Mouse (Mus musculus): ENCODE results near the gene Ltbp1. TPM values are rescaled to one million over a fixed set of nuclear protein-coding genes. Genes with fewer than 3 reads are reported as not detected.

The Ltbp1 gene
- polyA plus RNA-seq, 1 experiment from 2014 or later = 2.1 TPM

- H3K4me2 ChIP-seq (ENCODE audit: low read depth, low read length) = no peak overlapping the region
- no peak overlapping the region for H3K27ac ChIP-seq (ENCODE audit: low read length)
- 63% methylated on average over 24 of the region's 24 CpGs for WGBS (ENCODE audit: insufficient replicate concordance)
- H3K9ac ChIP-seq (ENCODE audit: low read depth, low read length) = no peak overlapping the region
- H3K9me3 ChIP-seq (replicated peaks; ENCODE audit: control insufficient read depth, low read length) = no peaks in the 10 kb centered on the region
- H3K4me3 ChIP-seq (ENCODE audit: low read depth, low read length) = no peak overlapping the region
- ATAC-seq (ENCODE audit: low read depth) = 0 out of 2 replicates have a peak, but pooled peaks have one; percentile 21
- H3K4me1 ChIP-seq (ENCODE audit: control insufficient read depth, low read depth, low read length) = no peaks in the 10 kb centered on the region
- no peaks in the 10 kb centered on the region for H3K27me3 ChIP-seq (ENCODE audit: control insufficient read depth, insufficient read depth, low read depth, low read length)
- H3K36me3 ChIP-seq (ENCODE audit: control insufficient read depth, insufficient read depth) = no peaks in the 10 kb centered on the region
Measured at GRCm38 (mm10) chr17:75177920-75178867, 172.8 kb downstream of the Ltbp1 start.

GRCm38 (mm10) chr17:75179001-75179400, 173.6 kb downstream of the Ltbp1 start:
- H3K4me3 ChIP-seq (ENCODE audit: low read depth, low read length) = no peak overlapping the region
- 55% methylated on average over 8 of the region's 8 CpGs for WGBS (ENCODE audit: insufficient replicate concordance)
- no peaks in the 10 kb centered on the region for H3K9me3 ChIP-seq (replicated peaks; ENCODE audit: control insufficient read depth, low read length)
- no peaks in the 10 kb centered on the region for H3K36me3 ChIP-seq (ENCODE audit: control insufficient read depth, insufficient read depth)
- H3K27ac ChIP-seq (ENCODE audit: low read length) = no peak overlapping the region
- H3K4me2 ChIP-seq (ENCODE audit: low read depth, low read length) = no peak overlapping the region
- no peak overlapping the region for H3K9ac ChIP-seq (ENCODE audit: low read depth, low read length)
- H3K4me1 ChIP-seq (ENCODE audit: control insufficient read depth, low read depth, low read length) = no peaks in the 10 kb centered on the region
- no peaks in the 10 kb centered on the region for H3K27me3 ChIP-seq (ENCODE audit: control insufficient read depth, insufficient read depth, low read depth, low read length)
- no peak for ATAC-seq (ENCODE audit: low read depth)

DNA sequence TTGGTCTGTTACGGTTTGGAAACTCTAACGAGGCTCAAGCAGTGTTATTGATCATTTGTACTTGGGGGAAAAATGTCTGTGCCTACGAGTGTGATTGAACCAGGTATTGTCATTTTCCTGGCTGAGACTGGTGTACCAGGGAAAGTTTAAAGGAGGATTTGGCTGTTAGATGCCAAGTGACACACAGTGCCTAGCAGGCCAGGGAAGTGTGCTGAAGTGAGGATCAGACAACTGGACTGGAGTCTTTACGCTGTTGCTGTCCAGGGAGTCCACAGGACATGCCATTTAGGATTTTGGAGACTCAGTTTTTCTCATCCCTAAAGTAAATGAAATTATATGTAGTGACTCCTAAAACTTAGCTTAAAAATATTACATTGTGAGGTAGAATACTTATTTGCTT, 174.9 kb downstream of the Ltbp1 start:
- no peak overlapping the region for H3K27ac ChIP-seq (ENCODE audit: low read length)
- H3K27me3 ChIP-seq (ENCODE audit: control insufficient read depth, insufficient read depth, low read depth, low read length) = no peaks in the 10 kb centered on the region
- ATAC-seq (ENCODE audit: low read depth) = no peak
- H3K4me1 ChIP-seq (ENCODE audit: control insufficient read depth, low read depth, low read length) = no peaks in the 10 kb centered on the region
- no peaks in the 10 kb centered on the region for H3K9me3 ChIP-seq (replicated peaks; ENCODE audit: control insufficient read depth, low read length)
- no peak overlapping the region for H3K4me2 ChIP-seq (ENCODE audit: low read depth, low read length)
- H3K4me3 ChIP-seq (ENCODE audit: low read depth, low read length) = no peak overlapping the region
- 71% methylated on average over 4 of the region's 4 CpGs for WGBS (ENCODE audit: insufficient replicate concordance)
- H3K36me3 ChIP-seq (ENCODE audit: control insufficient read depth, insufficient read depth) = no peaks in the 10 kb centered on the region
- no peak overlapping the region for H3K9ac ChIP-seq (ENCODE audit: low read depth, low read length)

GRCm38 (mm10) chr17:75180956-75181588, 175.7 kb downstream of the Ltbp1 start:
- Histone ChIP-seq H3K9me3 (replicated peaks; ENCODE audit: control insufficient read depth, low read length) (no peaks in the 10 kb centered on the region), H3K27me3 (ENCODE audit: control insufficient read depth, insufficient read depth, low read depth, low read length) (no peaks in the 10 kb centered on the region), H3K27ac (ENCODE audit: low read length) (no peak overlapping the region), H3K36me3 (ENCODE audit: control insufficient read depth, insufficient read depth) (no peaks in the 10 kb centered on the region), H3K4me3 (ENCODE audit: low read depth, low read length) (no peak overlapping the region), H3K4me2 (ENCODE audit: low read depth, low read length) (no peak overlapping the region), H3K4me1 (ENCODE audit: control insufficient read depth, low read depth, low read length) (no peaks in the 10 kb centered on the region), H3K9ac (ENCODE audit: low read depth, low read length) (no peak overlapping the region)
- ATAC-seq (ENCODE audit: low read depth) = no peak
- WGBS (ENCODE audit: insufficient replicate concordance) = 60% methylated on average over 12 of the region's 12 CpGs

DNA sequence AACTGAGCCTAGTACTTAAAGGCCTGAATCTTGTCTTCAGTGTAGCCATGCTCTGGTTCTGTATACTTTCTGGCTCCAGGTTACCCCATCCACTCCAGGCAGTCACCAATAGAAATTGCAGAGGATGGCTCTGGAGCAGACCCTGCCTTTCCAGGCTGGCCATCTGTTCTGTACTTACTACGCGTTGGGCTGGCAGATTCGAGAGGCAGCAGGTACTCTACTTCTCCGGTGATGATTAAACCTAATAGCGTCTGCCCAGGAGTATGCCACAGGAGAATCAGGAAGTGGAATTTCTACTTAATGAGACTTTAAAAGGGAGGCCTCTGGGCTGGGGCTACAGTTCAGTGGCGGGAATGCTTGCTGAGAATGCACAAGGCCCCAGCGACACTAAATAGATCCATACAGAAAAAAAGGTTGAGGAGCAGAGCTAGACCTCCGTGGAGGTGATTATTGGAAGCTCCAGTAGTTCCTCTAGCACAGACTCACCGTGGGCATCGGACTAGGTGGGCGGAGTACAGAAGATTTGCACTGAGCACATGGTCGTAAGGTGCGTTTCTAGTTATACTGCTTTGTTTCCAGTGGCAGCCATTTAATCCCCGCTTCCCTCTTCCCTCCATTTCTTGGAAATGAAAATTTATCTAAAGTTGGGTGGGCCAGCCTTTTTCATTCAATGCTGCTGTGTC, 177.1 kb downstream of the Ltbp1 start:
- Histone ChIP-seq H3K9ac (ENCODE audit: low read depth, low read length) (no peak overlapping the region), H3K4me3 (ENCODE audit: low read depth, low read length) (no peak overlapping the region), H3K4me1 (ENCODE audit: control insufficient read depth, low read depth, low read length) (no peaks in the 10 kb centered on the region), H3K27me3 (ENCODE audit: control insufficient read depth, insufficient read depth, low read depth, low read length) (no peaks in the 10 kb centered on the region), H3K27ac (ENCODE audit: low read length) (no peak overlapping the region), H3K36me3 (ENCODE audit: control insufficient read depth, insufficient read depth) (no peaks in the 10 kb centered on the region), H3K4me2 (ENCODE audit: low read depth, low read length) (no peak overlapping the region), H3K9me3 (replicated peaks; ENCODE audit: control insufficient read depth, low read length) (no peaks in the 10 kb centered on the region)
- no peak for ATAC-seq (ENCODE audit: low read depth)
- WGBS (ENCODE audit: insufficient replicate concordance) = 81% methylated on average over 14 of the region's 14 CpGs

DNA sequence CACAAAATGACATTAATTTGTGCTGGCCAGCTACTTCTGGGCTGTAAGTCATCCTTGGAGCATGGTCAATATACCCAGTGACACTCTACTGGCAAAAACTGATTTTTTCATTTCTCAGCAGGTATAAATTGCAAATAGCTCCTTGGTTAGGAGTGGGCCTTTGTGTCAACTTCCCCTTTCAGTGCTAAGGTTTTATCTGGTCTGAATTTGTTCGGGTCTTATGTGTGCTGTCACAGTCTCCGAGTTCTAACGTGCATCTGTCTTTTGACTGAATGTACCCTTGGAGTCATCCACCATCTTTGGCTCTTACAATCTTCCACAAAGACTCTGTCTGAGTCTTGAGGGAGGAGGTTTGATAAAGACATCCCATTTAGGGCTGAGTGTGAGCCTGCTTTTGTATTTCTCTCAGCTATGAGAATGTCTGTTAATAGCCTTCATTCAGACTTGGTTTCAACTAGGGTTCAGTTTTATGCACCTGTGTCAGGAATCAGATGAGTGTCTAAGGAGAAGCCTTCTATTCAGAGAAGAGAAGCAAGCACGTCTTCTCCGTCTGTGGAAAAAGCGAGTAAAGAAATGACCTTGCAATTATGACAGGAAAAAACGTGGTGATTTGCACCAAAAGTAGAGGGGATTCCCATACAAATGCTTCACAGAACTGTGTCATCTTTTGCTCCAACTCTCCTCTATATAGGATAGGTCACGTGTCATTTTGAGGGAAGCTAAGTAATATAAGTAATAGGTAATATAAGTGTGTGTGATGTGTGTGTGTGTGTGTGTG, 181.6 kb downstream of the Ltbp1 start:
- no peaks in the 10 kb centered on the region for H3K4me1 ChIP-seq (ENCODE audit: control insufficient read depth, low read depth, low read length)
- no peaks in the 10 kb centered on the region for H3K9me3 ChIP-seq (replicated peaks; ENCODE audit: control insufficient read depth, low read length)
- no peak overlapping the region for H3K4me2 ChIP-seq (ENCODE audit: low read depth, low read length)
- no peaks in the 10 kb centered on the region for H3K27me3 ChIP-seq (ENCODE audit: control insufficient read depth, insufficient read depth, low read depth, low read length)
- whole genome bisulfite sequencing (ENCODE audit: insufficient replicate concordance) = 55% methylated on average over 8 of the region's 8 CpGs
- no peak for ATAC-seq (ENCODE audit: low read depth)
- H3K4me3 ChIP-seq (ENCODE audit: low read depth, low read length) = no peak overlapping the region
- no peak overlapping the region for H3K27ac ChIP-seq (ENCODE audit: low read length)
- no peak overlapping the region for H3K9ac ChIP-seq (ENCODE audit: low read depth, low read length)
- H3K36me3 ChIP-seq (ENCODE audit: control insufficient read depth, insufficient read depth) = no peaks in the 10 kb centered on the region

DNA sequence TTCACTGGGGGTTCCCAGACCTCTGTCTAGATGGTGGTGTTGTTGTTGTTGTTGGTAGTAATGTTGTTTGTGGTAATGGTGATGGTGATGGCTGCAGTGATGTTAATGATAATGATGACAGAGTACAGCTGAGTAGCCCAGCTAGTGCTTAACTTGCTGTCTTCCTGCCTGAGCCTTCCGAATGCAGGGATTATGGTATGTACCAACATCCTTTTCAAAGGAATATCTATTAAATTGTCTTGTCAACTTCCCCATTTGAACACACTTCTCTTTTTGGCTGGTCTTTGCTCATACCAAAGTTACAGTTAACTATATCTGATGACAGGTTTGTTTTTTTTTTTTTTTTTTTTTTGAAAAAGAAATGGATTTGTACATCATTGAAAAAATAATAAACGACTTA, 191.6 kb downstream of the Ltbp1 start:
- no peaks in the 10 kb centered on the region for H3K9me3 ChIP-seq (replicated peaks; ENCODE audit: control insufficient read depth, low read length)

DNA sequence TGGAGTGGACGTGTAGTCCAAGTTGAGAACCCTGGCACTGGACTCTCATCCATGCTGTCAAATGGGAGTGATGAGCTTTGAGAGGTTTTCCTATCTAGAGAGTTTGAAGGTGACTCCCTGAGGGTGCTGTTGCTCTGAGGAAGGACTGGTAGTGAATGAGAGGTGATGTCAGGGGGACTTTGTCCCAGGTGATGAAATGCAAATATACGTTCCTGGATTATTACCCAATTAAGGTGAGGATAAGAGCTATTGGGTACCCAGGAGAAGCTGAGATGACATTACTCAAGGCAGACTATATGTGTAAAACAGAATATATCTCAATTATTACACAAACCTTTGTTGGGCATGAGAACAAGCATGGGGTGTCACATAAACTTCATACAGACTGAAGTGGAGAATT, 193.4 kb downstream of the Ltbp1 start:
- Histone ChIP-seq H3K9me3 (replicated peaks; ENCODE audit: control insufficient read depth, low read length) (no peaks in the 10 kb centered on the region), H3K27me3 (ENCODE audit: control insufficient read depth, insufficient read depth, low read depth, low read length) (no peaks in the 10 kb centered on the region), H3K36me3 (ENCODE audit: control insufficient read depth, insufficient read depth) (no peaks in the 10 kb centered on the region), H3K4me3 (ENCODE audit: low read depth, low read length) (no peak overlapping the region), H3K9ac (ENCODE audit: low read depth, low read length) (no peak overlapping the region), H3K27ac (ENCODE audit: low read length) (no peak overlapping the region), H3K4me2 (ENCODE audit: low read depth, low read length) (no peak overlapping the region), H3K4me1 (ENCODE audit: control insufficient read depth, low read depth, low read length) (no peaks in the 10 kb centered on the region; the same call in 1 of the 2 replicates)
- WGBS (ENCODE audit: insufficient replicate concordance) = 56% methylated on average over 2 of the region's 2 CpGs
- no peak for ATAC-seq (ENCODE audit: low read depth)

More for the DNA sequence above, 191.6 kb downstream of the Ltbp1 start:
- ATAC-seq (ENCODE audit: low read depth) = no peak
- WGBS (ENCODE audit: insufficient replicate concordance) = 47% methylated on average over 2 of the region's 2 CpGs
- H3K4me1 ChIP-seq (ENCODE audit: control insufficient read depth, low read depth, low read length) = no peaks in the 10 kb centered on the region; the same call in 1 of the 2 replicates
- H3K4me3 ChIP-seq (ENCODE audit: low read depth, low read length) = no peak overlapping the region
- H3K27me3 ChIP-seq (ENCODE audit: control insufficient read depth, insufficient read depth, low read depth, low read length) = no peaks in the 10 kb centered on the region
- no peaks in the 10 kb centered on the region for H3K36me3 ChIP-seq (ENCODE audit: control insufficient read depth, insufficient read depth)
- no peak overlapping the region for H3K9ac ChIP-seq (ENCODE audit: low read depth, low read length)
- H3K4me2 ChIP-seq (ENCODE audit: low read depth, low read length) = no peak overlapping the region
- no peak overlapping the region for H3K27ac ChIP-seq (ENCODE audit: low read length)

Measured in liver, embryonic 16.5 days (tissue).